Mouse (Mus musculus) cerebellum, adult 2 months (tissue): ENCODE measurements around the gene Lrrc4b.

Source experiments
- CTCF ChIP-seq: fragments of 200-500 bp; IDR thresholded peaks from 2 replicates; pipeline ENCODE4 v1.5.1; 2011; ENCODE audit warnings: low read depth, mild to moderate bottlenecking, control low read depth, low read length, moderate library complexity, borderline replicate concordance; ENCODE audit not compliant: insufficient read depth
- POLR2A ChIP-seq: fragments of 200-500 bp; IDR thresholded peaks from 2 replicates; pipeline ENCODE4 v1.6.1; 2011; ENCODE audit warnings: low read length, control low read depth, borderline replicate concordance; ENCODE audit not compliant: insufficient read depth

DNA sequence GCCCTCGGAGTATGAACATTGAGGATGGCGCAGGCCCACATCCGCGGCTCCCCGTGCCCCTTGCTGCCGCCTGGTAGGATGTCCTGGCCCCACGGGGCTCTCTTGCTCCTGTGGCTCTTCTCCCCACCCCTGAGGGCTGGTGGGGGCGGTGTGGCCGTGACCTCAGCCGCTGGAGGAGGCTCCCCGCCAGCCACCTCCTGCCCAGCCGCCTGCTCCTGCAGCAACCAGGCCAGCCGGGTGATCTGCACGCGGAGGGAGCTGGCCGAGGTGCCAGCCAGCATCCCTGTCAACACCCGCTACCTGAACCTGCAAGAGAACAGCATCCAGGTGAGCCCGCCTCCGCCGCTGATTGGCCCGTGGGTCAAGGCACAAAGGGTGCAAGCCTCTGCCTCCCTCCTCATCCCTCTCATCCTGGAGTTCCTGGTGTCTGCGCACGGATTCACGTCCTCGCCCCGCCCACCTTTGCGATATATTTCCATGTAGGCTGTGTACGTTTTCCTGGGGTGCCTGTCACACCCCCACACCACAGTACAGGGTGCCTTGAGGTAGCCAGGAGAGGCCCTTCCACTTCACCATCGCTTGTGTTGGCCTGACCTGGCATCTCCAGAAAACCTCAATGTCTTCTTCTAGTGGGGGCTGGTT lies 16.2 kb downstream of the Lrrc4b start:
- TF ChIP-seq CTCF (no peak), POLR2A (no peak)
